Mouse (Mus musculus) liver, embryonic 15.5 days (tissue): ENCODE measurements around the gene Ifnk. TPM values are rescaled to one million over a fixed set of nuclear protein-coding genes. Genes with fewer than 3 reads are reported as not detected.

Experiments
- ATAC-seq: fragments of 200-750 bp; cut with Nextera tagmentation; 2 replicates; pipeline ENCODE4 v1.8.0; 2017; ENCODE audit warnings: moderate number of reproducible peaks, mild to moderate bottlenecking, moderate library complexity; ENCODE audit not compliant: insufficient read depth
- H3K27ac ChIP-seq: fragments of 300-500 bp; sonication (generic); replicated peaks from 2 replicates; pipeline ENCODE4 v1.5.1; 2015; ENCODE audit warnings: mild to moderate bottlenecking, inconsistent platforms
- H3K27me3 ChIP-seq: fragments of 300-500 bp; sonication (generic); 2 replicates; pipeline ENCODE4 v1.6.1; 2015; ENCODE audit warnings: mild to moderate bottlenecking, inconsistent platforms
- H3K36me3 ChIP-seq: fragments of 300-500 bp; sonication (generic); replicated peaks from 2 replicates; pipeline ENCODE4 v1.6.1; 2015; ENCODE audit warnings: moderate library complexity, mild to moderate bottlenecking, inconsistent platforms
- H3K4me1 ChIP-seq: fragments of 300-500 bp; sonication (generic); replicated peaks from 2 replicates; pipeline ENCODE4 v1.6.1; 2015; ENCODE audit warnings: inconsistent platforms
- H3K4me2 ChIP-seq: fragments of 300-500 bp; sonication (generic); 2 replicates; pipeline ENCODE4 v1.6.1; 2015; ENCODE audit warnings: moderate library complexity, mild to moderate bottlenecking, inconsistent platforms
- H3K4me3 ChIP-seq: fragments of 300-500 bp; sonication (generic); replicated peaks from 2 replicates; pipeline ENCODE4 v1.5.1; 2015; ENCODE audit warnings: mild to moderate bottlenecking, inconsistent platforms
- H3K9ac ChIP-seq: fragments of 300-500 bp; sonication (generic); 2 replicates; pipeline ENCODE4 v1.6.1; 2015; ENCODE audit warnings: moderate library complexity, mild to moderate bottlenecking, inconsistent platforms
- H3K9me3 ChIP-seq: fragments of 300-500 bp; sonication (generic); replicated peaks from 2 replicates; pipeline ENCODE4 v1.6.1; 2016; ENCODE audit warnings: inconsistent platforms
- WGBS: fragments of 180-500 bp; shearing (Covaris S2); methylation state at CpG from one replicate; pipeline ENCODE4 v1.1.7; 2015; ENCODE audit warnings: mixed read lengths; ENCODE audit not compliant: insufficient replicate concordance; 5-methylcytosine and 5-hydroxymethylcytosine counted together
- polyA plus RNA-seq: library from polyadenylated mRNA; unstranded; fragments of >200 nt; fragmentation: Nextera tagmentation; extraction: Ambion mirVana; gene quantifications from 2 replicates; pipeline ENCODE4 v1.2.1, GENCODE M21; 2015

Ifnk gene
- polyA plus RNA-seq, 1 experiment from 2014 or later: 0.10 TPM

DNA sequence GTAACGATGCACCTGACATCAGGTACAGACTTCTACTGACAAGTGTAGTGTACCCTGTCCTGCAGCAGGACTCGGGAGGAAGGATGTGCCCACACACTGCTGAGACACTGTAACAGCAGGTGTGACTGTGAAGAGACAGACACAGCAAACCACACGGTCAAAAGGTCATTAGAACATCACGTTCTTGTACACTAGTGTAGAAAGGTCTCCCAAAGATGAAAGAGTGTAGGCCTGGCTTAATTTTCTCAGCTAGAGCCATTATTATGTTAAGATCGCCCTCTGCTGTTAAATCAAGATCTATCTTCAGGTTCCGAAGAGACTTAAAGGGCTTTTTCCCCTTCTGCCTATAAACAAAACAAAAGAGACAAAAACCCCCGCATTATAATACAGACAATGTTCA, 40.9 kb downstream of the Ifnk start:
- Histone ChIP-seq H3K9ac (no peak overlapping the region), H3K4me2 (no peak overlapping the region), H3K27ac (no peak overlapping the region), H3K4me3 (no peak overlapping the region), H3K36me3 (no peaks in the 10 kb centered on the region), H3K27me3 (no peaks in the 10 kb centered on the region), H3K9me3 (no peaks in the 10 kb centered on the region), H3K4me1 (peaks cover 15% of the 10 kb centered on the region)
- WGBS: 44% methylated on average over 7 of the region's 7 CpGs
- ATAC-seq: no peak

DNA sequence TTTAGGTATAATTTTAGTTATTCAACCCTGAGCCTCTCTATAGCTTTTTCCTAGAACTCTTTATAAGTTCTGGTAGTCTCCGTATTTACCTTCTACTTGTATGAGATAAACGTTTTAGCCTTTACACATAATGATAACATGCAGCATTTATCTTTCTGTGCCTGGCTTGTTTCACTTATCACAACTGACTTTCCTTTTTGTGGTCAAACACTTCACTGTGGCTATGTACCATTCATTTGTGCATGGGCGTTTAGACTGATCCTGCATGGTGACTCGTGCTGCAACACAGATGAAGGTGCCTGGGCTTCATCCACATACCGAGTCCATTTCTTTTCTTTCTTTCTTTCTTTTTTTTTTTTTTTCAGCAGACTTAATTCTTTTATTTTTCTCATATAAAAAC, 49.8 kb downstream of the Ifnk start:
- WGBS: 31% methylated on average over 5 of the region's 5 CpGs
- Histone ChIP-seq H3K27me3 (no peaks in the 10 kb centered on the region), H3K4me2 (no peak overlapping the region), H3K9me3 (no peaks in the 10 kb centered on the region), H3K27ac (no peak overlapping the region), H3K4me3 (no peak overlapping the region), H3K36me3 (no peaks in the 10 kb centered on the region), H3K4me1 (no peaks in the 10 kb centered on the region), H3K9ac (no peak overlapping the region)
- peak; percentile 18; the same call in 1 of the 2 replicates for ATAC-seq

Other genes starting within 250 kb of the Ifnk start
- gene Mob3b, start 5.4 kb downstream of the Ifnk start, polyA plus RNA-seq: 8.5 and 9.7 TPM in 2 replicates
- gene C9orf72, start 74.1 kb downstream of the Ifnk start, polyA plus RNA-seq: 3.3 and 3.6 TPM in 2 replicates